ENCODE assay signal across 16 mouse cellular contexts in the genomic region with DNA sequence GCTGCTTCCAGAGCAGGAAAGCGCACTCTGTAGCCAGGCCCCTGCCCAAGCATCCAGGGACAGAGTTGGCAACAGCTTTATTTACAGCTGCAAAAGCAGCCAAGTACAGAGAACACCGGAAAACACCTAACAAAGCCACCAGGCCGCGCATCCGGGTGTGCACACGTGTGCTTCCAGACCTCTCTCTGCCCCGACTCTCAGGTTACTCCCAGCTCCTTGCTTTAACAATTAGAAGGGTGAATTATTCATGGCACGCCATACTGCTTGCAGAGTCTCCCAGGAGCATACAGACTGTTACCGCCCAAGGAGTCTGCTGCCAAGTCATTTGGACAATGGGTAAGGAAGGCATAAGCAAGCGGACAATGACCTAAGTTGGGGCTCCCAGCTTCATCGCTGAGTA. TPM values are rescaled to one million over a fixed set of nuclear protein-coding genes. Genes with fewer than 3 reads are reported as not detected.
DNase-seq lines count a peak whose midpoint lies in the region; ATAC-seq and TF ChIP-seq lines count a peak whose summit lies in the region.
"Had no signal": no experiment of that assay in that cellular context is flagged by ENCODE, and none has a peak within 500 bp of the region (broad histone marks: within the 10 kb centered on the region; RNA-seq: fewer than 3 reads in every experiment).

No protein-coding gene starts in this region.

- WGBS in hindbrain, embryonic 13.5 days = 64% methylated on average over 11 of the region's 11 CpGs
- WGBS in hindbrain, embryonic 16.5 days = 48% methylated on average over 11 of the region's 11 CpGs
- 56% methylated on average over 11 of the region's 11 CpGs for WGBS in hindbrain, postnatal 0 days

- H3K27ac ChIP-seq in hindbrain, embryonic 13.5 days = peak overlapping the region; percentile 32; the same call in 1 of the 2 replicates
- no peak overlapping the region for H3K27ac ChIP-seq in hindbrain, embryonic 16.5 days (ENCODE audit: low read depth, low read length)
- no peak overlapping the region for H3K27ac ChIP-seq in hindbrain, postnatal 0 days
- H3K27ac ChIP-seq: liver, embryonic 13.5 days; stomach, postnatal 0 days had no signal

- TF ChIP-seq CTCF in hindbrain, postnatal 0 days (IDR thresholded peaks at IDR 0.05; ENCODE audit: low read depth) = no peak

- H3K27me3 ChIP-seq in hindbrain, embryonic 13.5 days = no peaks in the 10 kb centered on the region
- H3K27me3 ChIP-seq in hindbrain, embryonic 16.5 days (replicated peaks; ENCODE audit: control insufficient read depth, insufficient read depth, low read length) = no peaks in the 10 kb centered on the region
- no peaks in the 10 kb centered on the region for H3K27me3 ChIP-seq in hindbrain, postnatal 0 days (ENCODE audit: insufficient read depth, low read length)
- H3K27me3 ChIP-seq: liver, embryonic 13.5 days had no signal

- no peak overlapping the region for H3K4me2 ChIP-seq in hindbrain, embryonic 13.5 days
- H3K4me2 ChIP-seq in hindbrain, embryonic 16.5 days (ENCODE audit: low read length) = no peak overlapping the region
- H3K4me2 ChIP-seq in hindbrain, postnatal 0 days (ENCODE audit: low read depth, low read length) = no peak overlapping the region
- H3K4me2 ChIP-seq: liver, embryonic 13.5 days had no signal

- H3K36me3 ChIP-seq in hindbrain, embryonic 13.5 days = no peaks in the 10 kb centered on the region
- H3K36me3 ChIP-seq in hindbrain, embryonic 16.5 days (ENCODE audit: control insufficient read depth, insufficient read depth, low read length) = no peaks in the 10 kb centered on the region
- no peaks in the 10 kb centered on the region for H3K36me3 ChIP-seq in hindbrain, postnatal 0 days (ENCODE audit: insufficient read depth, low read length)
- H3K36me3 ChIP-seq: G1E; liver, embryonic 13.5 days had no signal

- peaks cover 24% of the 10 kb centered on the region for H3K4me1 ChIP-seq in hindbrain, embryonic 13.5 days (replicated peaks)
- no peaks in the 10 kb centered on the region for H3K4me1 ChIP-seq in hindbrain, embryonic 16.5 days (ENCODE audit: control insufficient read depth, insufficient read depth, low read depth, low read length)
- H3K4me1 ChIP-seq in hindbrain, postnatal 0 days (ENCODE audit: insufficient read depth, low read length) = no peaks in the 10 kb centered on the region

- peak; percentile 60 for DNase-seq in gastrocnemius, postnatal 25 days
- DNase-seq in gastrocnemius, postnatal 4 days (ENCODE audit: low spot score in 2 of 2) = no peak
- DNase-seq in ZHBTc4 (ENCODE audit: low read depth, low spot score) = peak; percentile 92
- DNase-seq in hindbrain, postnatal 0 days (ENCODE audit: low spot score) = peak; percentile 20
- no peak for DNase-seq in cerebellum, postnatal 14 days
- DNase-seq in thymus, postnatal 14 days = no peak
- DNase-seq: adrenal gland, postnatal 25 days; cerebellum, adult 9-10 months; embryo, embryonic 11 days; liver, embryonic 13.5 days; right cerebral cortex, adult 18-20 months; thymus, postnatal 36 days had no signal

- no peak for ATAC-seq in hindbrain, embryonic 13.5 days (ENCODE audit: low FRiP score)
- ATAC-seq in hindbrain, embryonic 16.5 days = no peak
- ATAC-seq in hindbrain, postnatal 0 days = peak; percentile 40; the same call in 1 of the 2 replicates

- H3K9ac ChIP-seq in hindbrain, embryonic 13.5 days = no peak overlapping the region
- H3K9ac ChIP-seq in hindbrain, embryonic 16.5 days (ENCODE audit: low read depth, low read length) = no peak overlapping the region
- no peak overlapping the region for H3K9ac ChIP-seq in hindbrain, postnatal 0 days (replicated peaks; ENCODE audit: low read length)
- H3K9ac ChIP-seq: liver, embryonic 13.5 days had no signal

- no peaks in the 10 kb centered on the region for H3K9me3 ChIP-seq in hindbrain, embryonic 13.5 days
- no peaks in the 10 kb centered on the region for H3K9me3 ChIP-seq in hindbrain, embryonic 16.5 days (ENCODE audit: control insufficient read depth, low read length)
- H3K9me3 ChIP-seq in hindbrain, postnatal 0 days (ENCODE audit: low read length) = no peaks in the 10 kb centered on the region
- H3K9me3 ChIP-seq: G1E; liver, embryonic 13.5 days had no signal

- no peak overlapping the region for H3K4me3 ChIP-seq in hindbrain, embryonic 13.5 days
- H3K4me3 ChIP-seq in hindbrain, embryonic 16.5 days (ENCODE audit: low read length) = no peak overlapping the region
- H3K4me3 ChIP-seq in hindbrain, postnatal 0 days (ENCODE audit: low read length) = no peak overlapping the region
- H3K4me3 ChIP-seq: liver, embryonic 13.5 days had no signal

RNA-seq across cellular contexts. Expression of a gene that starts 21.1 kb away (rescaled TPM):
- total RNA-seq in gastrocnemius, postnatal 25 days (2021) = 10 to 100 TPM; 34.6 to 37.0 TPM
- 10 to 100 TPM; 50.6 to 53.4 TPM for total RNA-seq in gastrocnemius, postnatal 4 days (2021)
- polyA plus RNA-seq in hindbrain, embryonic 13.5 days (2015; fragmentation: Nextera tagmentation; extraction: Ambion mirVana) = 140 and 146 TPM in 2 replicates
- 125 and 134 TPM in 2 replicates for polyA plus RNA-seq in hindbrain, embryonic 16.5 days (2015; fragmentation: Nextera tagmentation; extraction: Ambion mirVana)
- total RNA-seq in hindbrain, postnatal 0 days (2014; rRNA removed) = 61.4 and 63.9 TPM in 2 replicates
- 168 and 179 TPM in 2 replicates for polyA plus RNA-seq in hindbrain, postnatal 0 days (2015; fragmentation: Nextera tagmentation; extraction: Ambion mirVana)

Comparison
In these comparisons a context has a peak if more than half of its experiments do, and no peak if none do; other contexts are left out.
1. DNase-seq: peak in gastrocnemius, postnatal 25 days (single experiment), ZHBTc4 (single experiment) and hindbrain, postnatal 0 days (single experiment); none in gastrocnemius, postnatal 4 days (0 of 2), cerebellum, postnatal 14 days (0 of 2) and thymus, postnatal 14 days (single experiment).